Mouse (Mus musculus): ENCODE data around the gene Tex22.

DNA sequence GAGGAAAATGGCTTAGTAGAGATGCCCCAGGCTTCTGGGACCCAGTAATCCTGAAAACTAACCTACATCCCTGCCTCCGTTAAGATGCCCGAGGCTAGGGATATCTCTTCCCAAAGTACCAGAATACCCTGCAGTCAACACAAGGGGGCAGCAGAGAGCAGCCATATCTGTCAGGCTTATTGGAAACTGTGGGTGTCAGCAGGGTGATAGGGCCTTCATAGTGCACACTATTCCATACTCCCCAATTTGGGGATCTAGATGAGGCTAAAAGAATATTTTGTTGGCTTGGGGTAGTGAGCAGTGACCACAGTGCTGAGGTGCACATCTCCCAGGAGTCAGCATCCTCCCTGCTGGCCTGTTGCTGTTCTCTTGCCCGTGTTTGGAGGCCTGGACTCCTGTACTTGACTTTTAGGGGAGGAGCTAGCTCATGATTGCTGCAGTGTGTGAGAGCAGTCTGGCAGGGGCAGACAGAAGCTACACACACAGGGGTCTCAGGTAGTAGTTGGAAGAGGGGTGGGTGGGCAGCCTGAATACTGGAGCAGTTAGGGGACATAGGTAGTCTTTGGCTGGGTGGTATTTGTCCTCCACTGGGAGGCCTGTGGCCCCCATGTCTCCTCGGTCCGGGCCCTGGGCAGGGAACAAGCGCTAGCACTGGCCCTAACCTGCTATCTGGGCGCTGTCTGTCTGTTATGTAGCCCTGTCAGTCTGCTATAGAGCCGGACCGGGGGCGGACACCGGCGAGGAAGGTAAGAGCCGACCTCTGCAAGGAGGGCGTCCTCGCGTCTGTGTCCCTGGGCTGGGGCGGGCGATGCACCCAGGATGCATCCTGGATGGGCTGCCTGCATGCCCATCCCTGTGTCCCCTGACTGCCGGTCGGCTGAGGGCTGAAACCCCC, 45.5 kb downstream of the Tex22 start:
- TF ChIP-seq CTCF (IDR thresholded peaks at IDR 0.05; ENCODE audit: low read depth, low read length) (peak; percentile 77), POLR2A (IDR thresholded peaks at IDR 0.05; ENCODE audit: extremely low read depth, insufficient read depth, low read length) (no peak)

Data from liver, adult 2 months (tissue).